Mouse (Mus musculus): ENCODE data around the gene Lrrc7. TPM values are rescaled to one million over a fixed set of nuclear protein-coding genes. Genes with fewer than 3 reads are reported as not detected.

Lrrc7 gene
- polyA plus RNA-seq, 1 experiment, result not detected

- Histone ChIP-seq H3K27ac (ENCODE audit: insufficient read depth, low read depth, low read length) (no peak overlapping the region), H3K4me1 (ENCODE audit: control insufficient read depth, insufficient read depth, low read length) (no peaks in the 10 kb centered on the region), H3K4me3 (ENCODE audit: insufficient read depth, low read depth, low read length) (no peak overlapping the region)
- 55% methylated on average over 1 of the region's 1 CpGs for WGBS
- no peak for TF ChIP-seq POLR2A (IDR thresholded peaks at IDR 0.05; ENCODE audit: insufficient read depth, low read depth, low read length)
- no peak for TF ChIP-seq CTCF (IDR thresholded peaks at IDR 0.05; ENCODE audit: insufficient read depth, low read depth, low read length)
These were observed 484.6 kb downstream of the Lrrc7 start for GRCm38 (mm10) chr3:158077380-158077772.

- H3K27ac ChIP-seq (ENCODE audit: insufficient read depth, low read depth, low read length), result no peak overlapping the region
- WGBS, result 58% methylated on average over 4 of the region's 4 CpGs
- TF ChIP-seq POLR2A (IDR thresholded peaks at IDR 0.05; ENCODE audit: insufficient read depth, low read depth, low read length) (no peak), CTCF (IDR thresholded peaks at IDR 0.05; ENCODE audit: insufficient read depth, low read depth, low read length) (no peak)
- no peaks in the 10 kb centered on the region for H3K4me1 ChIP-seq (ENCODE audit: control insufficient read depth, insufficient read depth, low read length)
- H3K4me3 ChIP-seq (ENCODE audit: insufficient read depth, low read depth, low read length), result no peak overlapping the region
These were observed 485.2 kb downstream of the Lrrc7 start for GRCm38 (mm10) chr3:158076685-158077379.

GRCm38 (mm10) chr3:158075004-158075403, 487.0 kb downstream of the Lrrc7 start:
- TF ChIP-seq POLR2A (IDR thresholded peaks at IDR 0.05; ENCODE audit: insufficient read depth, low read depth, low read length) (no peak), CTCF (IDR thresholded peaks at IDR 0.05; ENCODE audit: insufficient read depth, low read depth, low read length) (no peak)
- WGBS, result 69% methylated on average over 2 of the region's 2 CpGs
- Histone ChIP-seq H3K4me3 (ENCODE audit: insufficient read depth, low read depth, low read length) (no peak overlapping the region), H3K4me1 (ENCODE audit: control insufficient read depth, insufficient read depth, low read length) (no peaks in the 10 kb centered on the region), H3K27ac (ENCODE audit: insufficient read depth, low read depth, low read length) (no peak overlapping the region)

- no peak overlapping the region for H3K27ac ChIP-seq (ENCODE audit: insufficient read depth, low read depth, low read length)
- TF ChIP-seq POLR2A (IDR thresholded peaks at IDR 0.05; ENCODE audit: insufficient read depth, low read depth, low read length) (no peak), CTCF (IDR thresholded peaks at IDR 0.05; ENCODE audit: insufficient read depth, low read depth, low read length) (no peak)
- no peaks in the 10 kb centered on the region for H3K4me1 ChIP-seq (ENCODE audit: control insufficient read depth, insufficient read depth, low read length)
- WGBS, result 73% methylated on average over 9 of the region's 9 CpGs
- no peak overlapping the region for H3K4me3 ChIP-seq (ENCODE audit: insufficient read depth, low read depth, low read length)
These were observed 493.3 kb downstream of the Lrrc7 start for GRCm38 (mm10) chr3:158068613-158069263.

DNA sequence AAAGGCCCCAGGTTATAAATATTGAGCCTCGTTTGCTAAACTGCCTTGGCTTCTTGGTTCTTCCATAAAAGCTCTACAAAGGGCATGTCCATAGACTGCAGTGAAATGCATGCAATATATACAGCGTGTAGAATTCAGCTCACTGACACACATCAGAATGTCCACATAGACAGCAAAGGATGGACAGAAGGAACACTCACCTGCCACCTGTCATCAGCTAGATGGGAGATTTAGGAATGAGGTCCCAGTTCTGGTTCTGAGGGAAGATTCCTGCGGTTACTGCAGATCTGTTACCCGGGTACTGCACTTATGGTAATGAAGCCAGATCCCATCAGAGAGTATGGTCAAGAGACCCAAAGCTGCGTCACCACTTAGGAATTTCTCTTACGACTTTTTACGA, 494.1 kb downstream of the Lrrc7 start:
- Histone ChIP-seq H3K27ac (ENCODE audit: insufficient read depth, low read depth, low read length) (no peak overlapping the region), H3K4me3 (ENCODE audit: insufficient read depth, low read depth, low read length) (no peak overlapping the region), H3K4me1 (ENCODE audit: control insufficient read depth, insufficient read depth, low read length) (no peaks in the 10 kb centered on the region)
- TF ChIP-seq CTCF (IDR thresholded peaks at IDR 0.05; ENCODE audit: insufficient read depth, low read depth, low read length) (no peak), POLR2A (IDR thresholded peaks at IDR 0.05; ENCODE audit: insufficient read depth, low read depth, low read length) (no peak)
- WGBS, result 91% methylated on average over 7 of the region's 7 CpGs

- Histone ChIP-seq H3K4me1 (ENCODE audit: control insufficient read depth, insufficient read depth, low read length) (no peaks in the 10 kb centered on the region), H3K27ac (ENCODE audit: insufficient read depth, low read depth, low read length) (no peak overlapping the region), H3K4me3 (ENCODE audit: insufficient read depth, low read depth, low read length) (no peak overlapping the region)
- WGBS, result 89% methylated on average over 2 of the region's 2 CpGs
- TF ChIP-seq CTCF (IDR thresholded peaks at IDR 0.05; ENCODE audit: insufficient read depth, low read depth, low read length) (no peak), POLR2A (IDR thresholded peaks at IDR 0.05; ENCODE audit: insufficient read depth, low read depth, low read length) (no peak)
These were observed 496.8 kb downstream of the Lrrc7 start for GRCm38 (mm10) chr3:158065256-158065655.

DNA sequence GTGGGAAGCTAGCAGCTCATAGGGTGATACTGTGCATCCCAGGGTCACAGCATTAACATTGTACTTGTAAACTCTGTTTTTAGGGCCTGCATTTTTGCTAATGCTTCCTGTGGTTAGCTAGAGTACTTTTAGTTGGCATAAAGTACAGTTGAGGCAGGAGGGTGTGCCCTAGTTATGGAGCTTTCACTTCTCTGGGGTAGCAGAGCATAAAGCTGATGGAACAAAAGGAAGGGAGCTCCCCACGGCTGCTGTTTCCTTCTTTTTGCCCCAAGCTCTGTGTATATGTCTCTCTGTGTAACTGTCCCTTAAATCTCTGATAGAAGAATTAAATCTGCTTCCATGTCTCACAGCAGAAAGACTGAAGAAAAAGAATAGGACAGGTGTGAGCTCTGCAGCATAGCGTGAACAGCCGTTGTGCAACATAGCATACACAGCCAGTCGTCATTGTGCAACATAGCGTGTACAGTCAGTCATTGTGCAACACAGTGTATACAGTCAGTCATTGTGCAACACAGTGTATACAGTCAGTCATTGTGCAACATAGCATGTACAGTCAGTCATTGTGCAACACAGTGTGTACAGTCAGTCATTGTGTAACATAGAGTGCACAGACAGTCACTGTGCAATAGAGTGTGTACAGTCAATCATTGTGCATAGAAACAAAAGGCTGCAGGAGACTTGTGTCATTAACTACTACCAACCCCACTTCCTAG, 500.1 kb downstream of the Lrrc7 start:
- H3K4me1 ChIP-seq (ENCODE audit: control insufficient read depth, insufficient read depth, low read length), result no peaks in the 10 kb centered on the region
- WGBS, result 87% methylated on average over 5 of the region's 5 CpGs
- H3K4me3 ChIP-seq (ENCODE audit: insufficient read depth, low read depth, low read length), result no peak overlapping the region
- no peak for TF ChIP-seq POLR2A (IDR thresholded peaks at IDR 0.05; ENCODE audit: insufficient read depth, low read depth, low read length)
- H3K27ac ChIP-seq (ENCODE audit: insufficient read depth, low read depth, low read length), result no peak overlapping the region

DNA sequence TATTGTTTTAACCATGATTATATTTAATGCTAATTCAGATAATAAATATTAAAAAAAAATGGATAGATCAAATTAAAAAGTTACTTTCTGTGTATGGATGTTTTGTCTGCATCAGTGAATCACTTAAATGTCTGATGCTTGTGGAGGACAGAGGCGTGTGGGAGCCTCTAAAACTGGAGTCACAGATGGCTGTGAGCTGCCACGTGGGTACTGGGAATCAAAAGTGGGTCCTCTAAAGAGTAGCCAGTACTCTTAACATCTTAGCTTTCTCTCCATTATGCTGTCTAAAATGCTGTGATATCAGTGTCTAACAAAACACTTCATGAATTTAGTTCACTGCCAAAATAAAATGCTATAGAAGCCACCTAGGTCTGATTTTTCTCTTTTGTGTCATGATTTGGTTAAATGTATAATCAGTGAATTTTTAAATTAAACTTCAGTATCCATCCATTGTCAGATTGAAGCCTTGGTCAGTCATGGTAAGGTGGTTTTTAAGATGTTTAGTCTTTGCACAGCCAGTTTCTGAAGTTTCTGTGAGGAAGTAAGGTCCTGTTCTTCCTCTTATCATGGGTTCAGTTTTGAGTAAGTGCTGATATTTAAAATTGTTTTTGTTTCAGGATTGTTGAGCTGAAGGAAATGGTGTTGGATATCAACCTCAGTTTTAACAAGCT, 501.3 kb downstream of the Lrrc7 start:
- TF ChIP-seq CTCF (IDR thresholded peaks at IDR 0.05; ENCODE audit: insufficient read depth, low read depth, low read length) (no peak), POLR2A (IDR thresholded peaks at IDR 0.05; ENCODE audit: insufficient read depth, low read depth, low read length) (no peak)
- WGBS, result 73% methylated on average over 2 of the region's 2 CpGs
- Histone ChIP-seq H3K27ac (ENCODE audit: insufficient read depth, low read depth, low read length) (no peak overlapping the region), H3K4me1 (ENCODE audit: control insufficient read depth, insufficient read depth, low read length) (no peaks in the 10 kb centered on the region), H3K4me3 (ENCODE audit: insufficient read depth, low read depth, low read length) (no peak overlapping the region)

GRCm38 (mm10) chr3:158049508-158049907, 512.5 kb downstream of the Lrrc7 start:
- H3K4me3 ChIP-seq (ENCODE audit: insufficient read depth, low read depth, low read length), result no peak overlapping the region
- 43% methylated on average over 2 of the region's 2 CpGs for WGBS
- TF ChIP-seq POLR2A (IDR thresholded peaks at IDR 0.05; ENCODE audit: insufficient read depth, low read depth, low read length) (no peak), CTCF (IDR thresholded peaks at IDR 0.05; ENCODE audit: insufficient read depth, low read depth, low read length) (no peak)
- H3K4me1 ChIP-seq (ENCODE audit: control insufficient read depth, insufficient read depth, low read length), result no peaks in the 10 kb centered on the region
- no peak overlapping the region for H3K27ac ChIP-seq (ENCODE audit: insufficient read depth, low read depth, low read length)

All from olfactory bulb, adult 2 months (tissue).